Mouse (Mus musculus) MN1 (cell line): ENCODE results near the gene Lyg1.

Source experiments
- DNase-seq: peaks from one replicate; pipeline ENCODE4 v3.0.0-alpha.2; 2016; ENCODE audit warnings: low spot score

Gene Lyg1

DNA sequence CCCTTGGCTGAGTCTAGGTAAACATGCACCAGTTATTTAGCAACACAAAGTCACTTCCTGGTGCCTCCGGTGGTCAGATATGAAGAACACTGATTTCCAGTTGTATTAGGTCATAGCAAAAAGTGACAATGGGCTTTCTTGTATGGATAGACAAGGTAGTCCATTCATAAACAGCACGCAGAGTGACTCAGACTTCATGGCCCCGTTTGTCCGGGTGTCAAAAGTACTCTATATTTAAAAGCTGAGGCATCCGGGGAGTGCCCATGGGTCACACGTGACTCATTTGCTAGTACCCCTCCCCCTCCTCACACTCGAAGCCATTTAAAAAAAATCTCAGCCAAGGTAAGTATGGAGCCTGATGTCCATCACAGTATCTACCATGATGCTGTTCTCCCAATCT lies 2.8 kb downstream of the Lyg1 start:
- DNase-seq = no peak

DNA sequence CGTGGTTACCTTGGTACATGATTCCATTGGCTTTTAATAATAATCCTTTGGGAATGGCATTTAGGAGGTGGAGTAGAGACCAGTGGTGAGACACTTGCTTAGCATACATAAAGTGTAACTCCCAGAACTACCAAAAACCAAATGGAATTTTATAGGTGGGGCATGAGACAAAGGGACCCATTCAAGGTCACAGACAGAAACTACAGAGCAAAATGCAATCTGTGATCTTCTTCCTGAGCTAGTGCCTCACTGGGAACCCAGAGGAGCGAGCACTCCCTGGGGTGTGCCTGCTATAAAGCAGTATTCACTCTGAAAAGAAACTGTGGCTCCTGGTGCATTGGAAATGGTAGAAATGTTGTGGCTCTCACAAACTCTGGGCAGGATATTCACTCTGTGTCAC lies 8.7 kb downstream of the Lyg1 start:
- no peak for DNase-seq

- DNase-seq = peak; percentile 15
Measured at GRCm38 (mm10) chr1:37931806-37932205, 25.8 kb downstream of the Lyg1 start.

DNA sequence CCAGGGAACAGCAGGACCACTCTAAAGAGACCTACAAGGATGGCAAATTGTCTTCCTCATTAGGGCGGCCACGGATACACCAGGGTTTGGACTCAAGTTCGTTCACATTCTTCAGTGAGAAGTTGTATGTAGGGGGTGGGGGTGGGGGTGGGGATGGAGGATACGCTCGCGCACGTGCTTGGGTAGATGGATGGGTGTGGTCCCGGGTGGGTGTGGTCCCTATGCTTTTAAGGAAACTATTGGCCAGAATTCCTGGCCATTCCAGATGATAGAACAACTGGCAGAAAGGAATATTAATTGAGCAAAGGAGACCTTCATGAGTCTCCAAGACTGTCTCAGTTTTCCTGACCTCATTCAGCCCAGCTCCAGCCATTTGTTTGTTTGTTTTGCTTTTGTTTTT lies 31.6 kb downstream of the Lyg1 start:
- DNase-seq = no peak

GRCm38 (mm10) chr1:37922536-37922935 lies 35.0 kb downstream of the Lyg1 start:
- DNase-seq = no peak

- no peak for DNase-seq
Measured at GRCm38 (mm10) chr1:37918096-37918495, 39.5 kb downstream of the Lyg1 start.

DNA sequence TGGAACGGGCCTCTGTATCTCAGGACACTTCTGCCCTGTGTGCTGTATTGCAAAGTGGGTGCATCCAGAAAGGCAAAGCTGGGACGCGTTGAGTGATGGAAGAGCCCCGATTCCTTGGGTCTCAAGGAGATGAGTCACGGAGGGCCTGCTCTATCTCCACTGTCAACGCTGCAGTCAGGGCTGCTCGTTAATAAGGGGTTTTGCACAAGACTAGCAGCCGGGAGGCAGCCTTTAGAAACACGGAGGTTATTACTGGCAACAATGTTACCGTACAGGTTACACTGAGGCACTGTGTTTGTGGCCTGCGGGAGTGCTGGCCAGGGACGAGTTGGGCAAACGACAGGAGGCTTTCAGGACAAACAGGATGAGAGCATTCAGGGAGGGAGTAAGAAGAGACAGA lies 39.9 kb downstream of the Lyg1 start:
- peak; percentile 65 for DNase-seq

DNA sequence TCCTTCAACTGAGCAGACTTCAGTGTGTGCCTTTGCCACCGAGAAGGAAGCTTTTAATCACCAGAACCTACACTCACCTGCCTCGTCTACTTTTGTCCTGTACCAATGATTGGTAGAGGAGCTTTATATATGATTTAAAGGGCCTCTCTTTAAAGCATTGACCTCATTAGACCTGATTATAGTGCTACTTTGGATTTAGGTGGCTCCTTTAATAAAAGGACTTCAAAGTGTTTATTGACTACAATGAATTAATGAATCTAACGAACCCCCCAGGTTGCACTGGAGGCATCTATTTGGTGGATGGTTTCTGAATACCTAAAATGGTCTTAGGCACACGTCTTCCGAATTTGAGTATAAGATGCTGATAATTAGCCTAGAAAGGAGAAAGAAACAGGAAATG lies 41.2 kb downstream of the Lyg1 start, which contains the start of gene Lyg2:
Lyg2 (minus strand) TSS at position 101 of the 400 bp plus-strand sequence.
- no peak for DNase-seq

DNA sequence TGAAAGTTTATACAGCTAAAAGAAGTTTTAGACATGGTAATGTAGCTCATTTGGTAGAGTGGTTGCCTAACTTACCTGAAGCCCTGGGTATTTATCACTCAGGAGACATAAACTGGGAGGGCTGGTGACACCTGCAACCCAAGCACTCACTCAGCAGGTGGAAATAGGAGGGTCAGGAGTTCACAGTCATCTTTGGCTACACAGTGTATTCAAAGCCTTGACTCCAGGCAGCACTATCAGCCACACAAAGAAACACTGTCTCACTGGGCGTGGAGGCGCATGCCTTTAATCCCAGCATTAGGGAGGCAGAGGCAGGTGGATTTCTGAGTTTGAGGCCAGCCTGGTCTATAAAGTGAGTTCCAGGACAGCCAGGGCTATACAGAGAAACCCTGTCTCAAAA lies 44.8 kb downstream of the Lyg1 start:
- no peak for DNase-seq

GRCm38 (mm10) chr1:37903178-37903577 lies 54.4 kb downstream of the Lyg1 start:
- peak; percentile 55 for DNase-seq

DNA sequence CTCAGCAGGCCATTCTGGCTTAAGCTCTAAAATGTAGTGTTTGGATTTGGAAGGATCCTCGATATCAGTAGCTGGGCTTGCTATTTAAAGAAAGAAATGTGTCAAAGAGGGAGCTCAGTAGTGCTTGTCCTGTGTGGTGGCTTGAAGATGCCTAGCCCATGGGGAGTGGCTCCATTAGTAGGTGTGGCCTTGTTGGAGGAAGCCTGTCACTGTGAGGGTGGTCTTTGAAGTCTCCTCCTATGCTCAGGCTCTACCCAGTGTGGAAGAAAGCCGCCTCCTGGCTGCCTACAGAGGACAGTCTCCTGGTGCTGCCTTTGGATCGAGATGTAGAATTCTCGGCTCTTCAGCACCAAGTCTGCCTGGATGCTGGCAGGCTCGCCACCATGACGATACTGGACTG lies 57.3 kb downstream of the Lyg1 start:
- no peak for DNase-seq

DNA sequence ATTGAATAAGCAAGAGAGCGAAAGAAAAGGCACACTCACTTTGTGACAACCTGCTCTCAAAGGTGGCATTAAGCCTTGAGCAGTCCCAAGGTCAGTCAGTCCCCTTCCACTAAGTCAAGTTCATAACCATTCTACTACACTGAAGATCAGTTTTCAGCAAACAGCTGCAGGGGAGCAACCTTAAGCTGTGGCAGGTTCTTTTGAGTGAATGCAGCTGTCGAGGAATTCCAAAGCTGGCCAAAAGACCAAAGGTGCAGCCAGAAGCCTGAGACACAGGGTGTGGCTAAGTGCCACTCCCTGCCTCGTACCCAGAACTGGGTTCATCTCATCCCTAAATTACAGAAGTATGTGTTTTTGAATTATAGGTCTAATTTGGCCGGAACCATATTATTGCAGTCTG lies 57.7 kb downstream of the Lyg1 start:
- no peak for DNase-seq
